Mouse (Mus musculus): ENCODE data around the gene Sult5a1.

- TF ChIP-seq POLR2A (IDR thresholded peaks at IDR 0.05; ENCODE audit: borderline replicate concordance, extremely low read depth, insufficient read depth, insufficient read length, poor library complexity, severe bottlenecking), result no peak
- TF ChIP-seq CTCF (IDR thresholded peaks at IDR 0.05; ENCODE audit: borderline replicate concordance, extremely low read depth, insufficient read depth, insufficient read length), result no peak
These were observed 27.7 kb upstream of the Sult5a1 start, which contains the start of gene Dpep1 for GRCm38 (mm10) chr8:123185566-123186409.

All from brain, embryonic 14.5 days (tissue).